Mouse (Mus musculus): ENCODE results near the gene Tha1.

Tha1 gene

GRCm38 (mm10) chr11:117881787-117882186 lies 8.5 kb upstream of the Tha1 start:
- no peak for DNase-seq (ENCODE audit: low read depth, low spot score)

- DNase-seq (ENCODE audit: low read depth, low spot score), result no peak
Measured at GRCm38 (mm10) chr11:117880977-117881358, 7.7 kb upstream of the Tha1 start.

GRCm38 (mm10) chr11:117880336-117880976 lies 7.2 kb upstream of the Tha1 start:
- no peak for DNase-seq (ENCODE audit: low read depth, low spot score)

GRCm38 (mm10) chr11:117879676-117880075 lies 6.4 kb upstream of the Tha1 start:
- DNase-seq (ENCODE audit: low read depth, low spot score), result no peak

- DNase-seq (ENCODE audit: low read depth, low spot score), result no peak
Measured at GRCm38 (mm10) chr11:117878892-117879291, 5.6 kb upstream of the Tha1 start.

- DNase-seq (ENCODE audit: low read depth, low spot score), result no peak
Measured at GRCm38 (mm10) chr11:117877917-117878745, 4.8 kb upstream of the Tha1 start.

GRCm38 (mm10) chr11:117875681-117876080 lies 2.4 kb upstream of the Tha1 start:
- DNase-seq (ENCODE audit: low read depth, low spot score), result no peak

GRCm38 (mm10) chr11:117874419-117874818 lies 1.1 kb upstream of the Tha1 start:
- no peak for DNase-seq (ENCODE audit: low read depth, low spot score)

GRCm38 (mm10) chr11:117871911-117872584 lies 1.2 kb downstream of the Tha1 start:
- no peak for DNase-seq (ENCODE audit: low read depth, low spot score)

GRCm38 (mm10) chr11:117871376-117871775 lies 1.9 kb downstream of the Tha1 start:
- DNase-seq (ENCODE audit: low read depth, low spot score), result no peak

GRCm38 (mm10) chr11:117870688-117871365 lies 2.5 kb downstream of the Tha1 start:
- peak; percentile 78 for DNase-seq (ENCODE audit: low read depth, low spot score)

GRCm38 (mm10) chr11:117865988-117866387 lies 7.3 kb downstream of the Tha1 start:
- no peak for DNase-seq (ENCODE audit: low read depth, low spot score)

- no peak for DNase-seq (ENCODE audit: low read depth, low spot score)
Measured at GRCm38 (mm10) chr11:117864805-117865204, 8.5 kb downstream of the Tha1 start.

- DNase-seq (ENCODE audit: low read depth, low spot score), result no peak
Measured at GRCm38 (mm10) chr11:117863174-117863856, 10.0 kb downstream of the Tha1 start.

GRCm38 (mm10) chr11:117860601-117861000 lies 12.7 kb downstream of the Tha1 start, which contains the start of gene Tmem235:
Tmem235 (plus strand) TSS chr11:117860752.
- no peak for DNase-seq (ENCODE audit: low read depth, low spot score)

- no peak for DNase-seq (ENCODE audit: low read depth, low spot score)
Measured at GRCm38 (mm10) chr11:117858392-117858791, 14.9 kb downstream of the Tha1 start.

- no peak for DNase-seq (ENCODE audit: low read depth, low spot score)
Measured at GRCm38 (mm10) chr11:117857462-117857861, 15.8 kb downstream of the Tha1 start.

GRCm38 (mm10) chr11:117855975-117856374 lies 17.3 kb downstream of the Tha1 start:
- no peak for DNase-seq (ENCODE audit: low read depth, low spot score)

GRCm38 (mm10) chr11:117855360-117855759 lies 17.9 kb downstream of the Tha1 start:
- DNase-seq (ENCODE audit: low read depth, low spot score), result no peak

- DNase-seq (ENCODE audit: low read depth, low spot score), result no peak
Measured at GRCm38 (mm10) chr11:117854241-117854640, 19.0 kb downstream of the Tha1 start.

GRCm38 (mm10) chr11:117852875-117853274 lies 20.4 kb downstream of the Tha1 start:
- no peak for DNase-seq (ENCODE audit: low read depth, low spot score)
